ENCODE assay signal across 22 mouse cellular contexts in the genomic region with DNA sequence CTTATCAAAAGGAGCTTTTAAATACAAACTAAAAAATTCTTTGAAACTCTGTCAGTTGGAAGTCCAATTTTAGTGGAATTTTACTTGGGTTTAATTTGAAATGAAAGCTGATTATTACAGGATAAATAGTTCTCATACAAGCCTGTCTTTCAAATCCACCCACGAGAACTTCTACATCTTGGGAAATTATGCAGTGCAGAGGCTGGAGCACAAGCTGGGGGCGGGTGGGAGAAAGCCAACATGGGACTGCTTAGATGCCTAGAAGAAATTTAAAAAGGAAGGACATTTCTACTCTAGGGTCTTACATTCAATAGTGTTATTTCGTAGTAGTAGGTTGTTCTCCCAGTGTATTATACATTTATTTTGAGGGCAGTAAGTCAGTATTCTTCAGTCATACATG.
A peak's percentile ranks its signal among the peaks of the same experiment; 100 is the strongest.
DNase-seq lines count a peak whose midpoint lies in the region; ATAC-seq lines count a peak whose summit lies in the region.
"Had no signal": no experiment of that assay in that cellular context is flagged by ENCODE, and none has a peak within 500 bp of the region (broad histone marks: within the 10 kb centered on the region; RNA-seq: fewer than 3 reads in every experiment).

No protein-coding gene starts in this region.

- no peak overlapping the region for H3K4me3 ChIP-seq in forebrain, embryonic 13.5 days
- H3K4me3 ChIP-seq: kidney, embryonic 15.5 days; limb, embryonic 13.5 days; liver, embryonic 13.5 days; stomach, embryonic 15.5 days had no signal

- H3K9ac ChIP-seq in forebrain, embryonic 13.5 days = no peak overlapping the region
- H3K9ac ChIP-seq: kidney, embryonic 15.5 days; limb, embryonic 13.5 days; liver, embryonic 13.5 days; lung, embryonic 14.5 days; stomach, embryonic 15.5 days had no signal

- WGBS in forebrain, embryonic 13.5 days = 85% methylated on average over 3 of the region's 3 CpGs

- peak; percentile 14 for DNase-seq in layer of hippocampus, adult 11-12 months (ENCODE audit: low spot score)
- DNase-seq in layer of hippocampus, postnatal 10 days (ENCODE audit: low spot score in 2 of 2) = no peak
- DNase-seq in layer of hippocampus, adult 8-10 months (ENCODE audit: low spot score in 2 of 2) = peak; percentile 17 to 32
- DNase-seq in left cerebral cortex, postnatal 14 days (ENCODE audit: low spot score in 2 of 2) = peak; percentile 66 to 68
- DNase-seq in right cerebral cortex, postnatal 36 days (ENCODE audit: low spot score in 2 of 2) = peak; percentile 60 to 67
- DNase-seq in lung, postnatal 36 days = no peak
- DNase-seq in adrenal gland, postnatal 4 days (ENCODE audit: low spot score in 2 of 2) = no peak
- DNase-seq: adrenal gland, postnatal 10 days; cerebellum, adult 11-12 months; cerebellum, postnatal 36 days; gastrocnemius, postnatal 36 days; liver, embryonic 13.5 days; lung, embryonic 14.5 days; lung, postnatal 4 days; retina, postnatal 1 day; thymus, postnatal 25 days had no signal

- no peaks in the 10 kb centered on the region for H3K36me3 ChIP-seq in forebrain, embryonic 13.5 days (ENCODE audit: poor library complexity, severe bottlenecking)
- H3K36me3 ChIP-seq: kidney, embryonic 15.5 days; limb, embryonic 13.5 days; liver, embryonic 13.5 days; stomach, embryonic 15.5 days had no signal

- no peaks in the 10 kb centered on the region for H3K4me1 ChIP-seq in forebrain, embryonic 13.5 days
- H3K4me1 ChIP-seq: kidney, embryonic 15.5 days; limb, embryonic 13.5 days; liver, embryonic 13.5 days; stomach, embryonic 15.5 days had no signal

- no peak overlapping the region for H3K27ac ChIP-seq in forebrain, embryonic 13.5 days
- H3K27ac ChIP-seq: hindbrain, postnatal 0 days; kidney, embryonic 15.5 days; limb, embryonic 13.5 days; liver, embryonic 13.5 days; stomach, embryonic 15.5 days had no signal

- intact Hi-C loops in left cerebral cortex, postnatal 14 days (cut with DNase I) = no loop called here

- no peaks in the 10 kb centered on the region for H3K9me3 ChIP-seq in forebrain, embryonic 13.5 days (replicated peaks)
- H3K9me3 ChIP-seq: kidney, embryonic 15.5 days; limb, embryonic 13.5 days; liver, embryonic 13.5 days; stomach, embryonic 15.5 days had no signal

- ATAC-seq in forebrain, embryonic 13.5 days = no peak
- ATAC-seq: hindbrain, postnatal 0 days; intestine, postnatal 0 days had no signal

- H3K27me3 ChIP-seq in forebrain, embryonic 13.5 days = no peaks in the 10 kb centered on the region
- H3K27me3 ChIP-seq: kidney, embryonic 15.5 days; limb, embryonic 13.5 days; liver, embryonic 13.5 days; stomach, embryonic 15.5 days had no signal

- no peak overlapping the region for H3K4me2 ChIP-seq in forebrain, embryonic 13.5 days
- H3K4me2 ChIP-seq: kidney, embryonic 15.5 days; limb, embryonic 13.5 days; liver, embryonic 13.5 days; lung, embryonic 14.5 days; stomach, embryonic 15.5 days had no signal

Comparison
In these comparisons a context has a peak if more than half of its experiments do, and no peak if none do; other contexts are left out.
1. DNase-seq: peak in layer of hippocampus, adult 11-12 months (single experiment), layer of hippocampus, adult 8-10 months (2 of 2), left cerebral cortex, postnatal 14 days (2 of 2) and right cerebral cortex, postnatal 36 days (2 of 2); none in layer of hippocampus, postnatal 10 days (0 of 2), lung, postnatal 36 days (single experiment) and adrenal gland, postnatal 4 days (0 of 2).